Mouse (Mus musculus): ENCODE data around the gene Tbc1d5. TPM values are rescaled to one million over a fixed set of nuclear protein-coding genes. Genes with fewer than 3 reads are reported as not detected.

The Tbc1d5 gene
- 8.8 and 9.9 TPM in 2 replicates for polyA plus RNA-seq (2015; fragmentation: Nextera tagmentation; extraction: Ambion mirVana)

GRCm38 (mm10) chr17:51179195-51179953 is at the start of gene Tbc1d5:
Gene Tbc1d5, minus strand, starts transcription at chr17:51179352.
- H3K27ac ChIP-seq (replicated peaks), result peak within 1 kb of the TSS; percentile 98
- H3K4me1 ChIP-seq, result peaks cover 8% of the 10 kb centered on the region
- H3K9ac ChIP-seq (replicated peaks), result peak within 1 kb of the TSS; percentile 98
- WGBS, result 2% methylated on average over 52 of the region's 54 CpGs
- H3K4me2 ChIP-seq, result peak within 1 kb of the TSS; percentile 71
- no peaks in the 10 kb centered on the region for H3K9me3 ChIP-seq (replicated peaks)
- no peaks in the 10 kb centered on the region for H3K27me3 ChIP-seq (replicated peaks)
- no peaks in the 10 kb centered on the region for H3K36me3 ChIP-seq
- peak within 1 kb of the TSS; percentile 77 for H3K4me3 ChIP-seq (replicated peaks)
- peak; percentile 96 for ATAC-seq (ENCODE audit: low FRiP score)

- H3K9ac ChIP-seq (replicated peaks), result no peak overlapping the region
- no peaks in the 10 kb centered on the region for H3K36me3 ChIP-seq
- ATAC-seq (ENCODE audit: low FRiP score), result no peak
- H3K9me3 ChIP-seq (replicated peaks), result no peaks in the 10 kb centered on the region
- H3K27ac ChIP-seq (replicated peaks), result no peak overlapping the region
- H3K4me3 ChIP-seq (replicated peaks), result no peak overlapping the region
- H3K27me3 ChIP-seq (replicated peaks), result no peaks in the 10 kb centered on the region
- H3K4me1 ChIP-seq, result no peaks in the 10 kb centered on the region
- WGBS, result 84% methylated on average over 1 of the region's 1 CpGs
- no peak overlapping the region for H3K4me2 ChIP-seq
Observed at GRCm38 (mm10) chr17:51226056-51226455, 46.9 kb upstream of the Tbc1d5 start.

- no peaks in the 10 kb centered on the region for H3K9me3 ChIP-seq (replicated peaks)
- no peak for ATAC-seq (ENCODE audit: low FRiP score)
- no peaks in the 10 kb centered on the region for H3K36me3 ChIP-seq
- no peak overlapping the region for H3K4me3 ChIP-seq (replicated peaks)
- no peaks in the 10 kb centered on the region for H3K4me1 ChIP-seq
- WGBS, result 13% methylated on average over 4 of the region's 4 CpGs
- H3K27me3 ChIP-seq (replicated peaks), result no peaks in the 10 kb centered on the region
- no peak overlapping the region for H3K9ac ChIP-seq (replicated peaks)
- H3K27ac ChIP-seq (replicated peaks), result no peak overlapping the region
- no peak overlapping the region for H3K4me2 ChIP-seq
Observed at GRCm38 (mm10) chr17:51223152-51223551, 44.0 kb upstream of the Tbc1d5 start.

DNA sequence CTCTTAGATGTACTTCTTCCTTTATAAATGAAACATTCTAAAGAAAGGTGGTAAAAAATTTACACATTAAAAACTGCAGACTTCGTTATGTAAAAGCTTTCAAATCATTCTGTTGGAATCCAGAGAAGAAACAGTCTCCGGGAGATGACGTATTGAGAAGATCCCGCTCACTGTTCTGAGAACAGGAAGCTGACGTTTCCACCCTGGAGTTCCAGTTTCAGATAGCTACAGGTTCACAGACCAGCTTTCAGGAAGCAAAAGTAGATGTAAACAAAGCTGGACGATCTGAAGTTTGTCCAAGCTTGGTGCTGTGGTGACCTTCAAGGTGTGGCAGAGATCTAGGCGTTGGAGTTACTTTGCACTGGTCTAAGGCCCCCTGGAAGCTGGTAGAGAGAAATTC is 41.9 kb upstream of the Tbc1d5 start:
- Histone ChIP-seq H3K27ac (replicated peaks) (no peak overlapping the region), H3K27me3 (replicated peaks) (no peaks in the 10 kb centered on the region), H3K4me3 (replicated peaks) (no peak overlapping the region), H3K4me2 (no peak overlapping the region), H3K36me3 (no peaks in the 10 kb centered on the region), H3K9me3 (replicated peaks) (no peaks in the 10 kb centered on the region), H3K9ac (replicated peaks) (no peak overlapping the region), H3K4me1 (no peaks in the 10 kb centered on the region)
- ATAC-seq (ENCODE audit: low FRiP score), result no peak
- 83% methylated on average over 7 of the region's 7 CpGs for WGBS

DNA sequence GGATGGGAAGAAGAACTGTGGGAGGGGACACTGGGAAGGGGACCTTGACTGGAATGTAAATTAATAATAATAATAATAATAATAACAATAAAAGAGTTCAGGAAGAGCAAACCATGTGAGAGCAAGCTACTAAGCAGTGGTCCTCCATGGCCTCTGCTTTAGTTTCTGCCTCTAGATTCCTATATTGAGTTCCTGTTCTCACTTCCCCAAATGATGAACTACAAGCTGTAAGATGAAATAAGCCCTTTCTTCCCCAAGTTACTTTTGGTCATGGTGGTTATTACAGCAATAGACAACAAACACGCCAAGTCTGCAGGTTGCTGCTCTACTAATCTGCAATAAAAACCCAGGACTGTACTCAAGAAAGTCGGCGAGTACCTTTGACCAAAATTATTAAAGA is 40.7 kb upstream of the Tbc1d5 start:
- no peak for ATAC-seq (ENCODE audit: low FRiP score)
- Histone ChIP-seq H3K4me1 (no peaks in the 10 kb centered on the region), H3K36me3 (no peaks in the 10 kb centered on the region), H3K9ac (replicated peaks) (no peak overlapping the region), H3K4me3 (replicated peaks) (no peak overlapping the region), H3K27ac (replicated peaks) (no peak overlapping the region), H3K27me3 (replicated peaks) (no peaks in the 10 kb centered on the region), H3K9me3 (replicated peaks) (no peaks in the 10 kb centered on the region), H3K4me2 (no peak overlapping the region)
- WGBS, result 91% methylated on average over 3 of the region's 3 CpGs

GRCm38 (mm10) chr17:51216426-51216825 is 37.3 kb upstream of the Tbc1d5 start:
- H3K27me3 ChIP-seq (replicated peaks), result no peaks in the 10 kb centered on the region
- no peak overlapping the region for H3K9ac ChIP-seq (replicated peaks)
- no peaks in the 10 kb centered on the region for H3K4me1 ChIP-seq
- no peak overlapping the region for H3K27ac ChIP-seq (replicated peaks)
- ATAC-seq (ENCODE audit: low FRiP score), result no peak
- no peak overlapping the region for H3K4me3 ChIP-seq (replicated peaks)
- 95% methylated on average over 6 of the region's 6 CpGs for WGBS
- no peaks in the 10 kb centered on the region for H3K9me3 ChIP-seq (replicated peaks)
- no peak overlapping the region for H3K4me2 ChIP-seq
- no peaks in the 10 kb centered on the region for H3K36me3 ChIP-seq

GRCm38 (mm10) chr17:51209565-51209964 is 30.4 kb upstream of the Tbc1d5 start:
- ATAC-seq (ENCODE audit: low FRiP score), result no peak
- Histone ChIP-seq H3K9me3 (replicated peaks) (no peaks in the 10 kb centered on the region), H3K36me3 (no peaks in the 10 kb centered on the region), H3K27me3 (replicated peaks) (no peaks in the 10 kb centered on the region), H3K4me2 (no peak overlapping the region), H3K9ac (replicated peaks) (no peak overlapping the region), H3K27ac (replicated peaks) (no peak overlapping the region), H3K4me3 (replicated peaks) (no peak overlapping the region), H3K4me1 (no peaks in the 10 kb centered on the region)
- WGBS, result 90% methylated on average over 2 of the region's 2 CpGs

GRCm38 (mm10) chr17:51204643-51205042 is 25.5 kb upstream of the Tbc1d5 start:
- no peak for ATAC-seq (ENCODE audit: low FRiP score)
- H3K4me3 ChIP-seq (replicated peaks), result no peak overlapping the region
- 94% methylated on average over 2 of the region's 2 CpGs for WGBS
- no peak overlapping the region for H3K9ac ChIP-seq (replicated peaks)
- no peaks in the 10 kb centered on the region for H3K27me3 ChIP-seq (replicated peaks)
- H3K9me3 ChIP-seq (replicated peaks), result no peaks in the 10 kb centered on the region
- H3K4me2 ChIP-seq, result no peak overlapping the region
- no peak overlapping the region for H3K27ac ChIP-seq (replicated peaks)
- H3K36me3 ChIP-seq, result no peaks in the 10 kb centered on the region
- no peaks in the 10 kb centered on the region for H3K4me1 ChIP-seq

DNA sequence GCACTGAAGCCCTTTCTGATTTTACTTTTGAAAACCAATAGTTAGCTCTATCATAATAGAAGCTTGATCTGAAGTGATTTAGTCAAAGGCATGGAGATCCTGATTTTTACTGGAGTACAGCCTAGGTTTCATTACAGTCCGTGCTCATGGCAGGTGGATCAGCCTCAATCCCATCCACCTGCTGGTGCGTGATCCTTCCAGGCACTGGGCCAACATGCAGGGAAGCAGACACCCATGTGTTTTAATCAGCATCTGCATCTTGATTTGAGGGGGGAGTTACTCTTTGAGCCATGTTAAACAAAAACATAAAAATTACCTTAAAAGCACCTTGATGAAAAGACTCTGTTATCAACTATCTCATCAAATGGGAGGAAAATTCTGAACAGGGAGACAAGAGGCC is 16.4 kb upstream of the Tbc1d5 start:
- no peak overlapping the region for H3K9ac ChIP-seq (replicated peaks)
- no peak overlapping the region for H3K4me2 ChIP-seq
- no peaks in the 10 kb centered on the region for H3K9me3 ChIP-seq (replicated peaks)
- no peak for ATAC-seq (ENCODE audit: low FRiP score)
- no peak overlapping the region for H3K27ac ChIP-seq (replicated peaks)
- H3K4me3 ChIP-seq (replicated peaks), result no peak overlapping the region
- 87% methylated on average over 2 of the region's 2 CpGs for WGBS
- H3K4me1 ChIP-seq, result no peaks in the 10 kb centered on the region
- no peaks in the 10 kb centered on the region for H3K36me3 ChIP-seq
- no peaks in the 10 kb centered on the region for H3K27me3 ChIP-seq (replicated peaks)

- H3K4me2 ChIP-seq, result no peak overlapping the region
- no peaks in the 10 kb centered on the region for H3K4me1 ChIP-seq
- no peaks in the 10 kb centered on the region for H3K27me3 ChIP-seq (replicated peaks)
- no peak overlapping the region for H3K9ac ChIP-seq (replicated peaks)
- ATAC-seq (ENCODE audit: low FRiP score), result no peak
- no peak overlapping the region for H3K4me3 ChIP-seq (replicated peaks)
- WGBS, result 83% methylated on average over 2 of the region's 2 CpGs
- no peaks in the 10 kb centered on the region for H3K36me3 ChIP-seq
- no peak overlapping the region for H3K27ac ChIP-seq (replicated peaks)
- H3K9me3 ChIP-seq (replicated peaks), result no peaks in the 10 kb centered on the region
Observed at GRCm38 (mm10) chr17:51194787-51195186, 15.6 kb upstream of the Tbc1d5 start.

DNA sequence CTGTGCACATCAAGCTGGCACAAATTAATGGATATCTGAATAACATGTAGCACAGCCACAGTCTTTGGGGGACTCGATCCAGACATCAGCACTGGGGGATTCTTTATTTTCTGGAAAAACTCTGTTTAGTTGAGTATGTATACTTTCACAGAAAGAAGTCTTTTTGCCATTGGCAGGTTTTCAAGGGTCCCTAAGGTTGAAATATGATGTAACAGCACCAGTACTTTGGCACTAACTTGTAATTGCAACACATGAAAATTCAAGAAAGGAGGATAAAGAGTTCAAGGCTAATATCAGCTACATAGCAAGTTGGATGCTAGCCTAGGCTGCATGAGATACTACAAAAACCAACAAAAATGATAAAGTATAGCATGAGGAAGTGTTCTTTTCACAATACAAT is 12.2 kb upstream of the Tbc1d5 start:
- no peak overlapping the region for H3K9ac ChIP-seq (replicated peaks)
- no peaks in the 10 kb centered on the region for H3K9me3 ChIP-seq (replicated peaks)
- ATAC-seq (ENCODE audit: low FRiP score), result no peak
- no peak overlapping the region for H3K4me2 ChIP-seq
- H3K4me1 ChIP-seq, result no peaks in the 10 kb centered on the region
- 80% methylated on average over 1 of the region's 1 CpGs for WGBS
- H3K27me3 ChIP-seq (replicated peaks), result no peaks in the 10 kb centered on the region
- no peak overlapping the region for H3K4me3 ChIP-seq (replicated peaks)
- H3K27ac ChIP-seq (replicated peaks), result no peak overlapping the region
- no peaks in the 10 kb centered on the region for H3K36me3 ChIP-seq

DNA sequence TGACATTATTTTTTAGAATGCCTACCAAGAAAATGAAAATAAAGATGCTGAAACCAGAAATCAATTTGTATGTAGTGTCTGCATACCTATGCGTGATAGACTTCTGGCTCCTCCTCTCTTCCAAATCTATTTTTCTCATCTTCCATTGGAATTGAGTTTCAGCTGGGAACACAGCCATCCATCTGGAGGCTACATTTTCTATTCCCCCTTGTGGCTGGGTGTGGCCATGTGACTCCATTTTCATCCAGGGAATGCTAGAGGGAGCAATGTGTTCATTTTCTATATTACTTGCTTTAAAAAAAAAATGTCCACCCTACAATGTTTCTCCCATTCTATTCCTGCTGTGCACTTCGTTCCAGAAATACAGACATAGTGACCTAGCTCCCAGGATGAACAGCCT is 3.6 kb upstream of the Tbc1d5 start:
- Histone ChIP-seq H3K9me3 (replicated peaks) (no peaks in the 10 kb centered on the region), H3K36me3 (no peaks in the 10 kb centered on the region), H3K4me2 (no peak overlapping the region), H3K27ac (replicated peaks) (no peak overlapping the region), H3K27me3 (replicated peaks) (no peaks in the 10 kb centered on the region), H3K9ac (replicated peaks) (no peak overlapping the region), H3K4me1 (peaks cover 6% of the 10 kb centered on the region), H3K4me3 (replicated peaks) (no peak overlapping the region)
- 82% methylated on average over 2 of the region's 2 CpGs for WGBS
- no peak for ATAC-seq (ENCODE audit: low FRiP score)

Measured in neural tube, embryonic 15.5 days (tissue).